ENCODE assay signal across 9 mouse cellular contexts in the genomic region with DNA sequence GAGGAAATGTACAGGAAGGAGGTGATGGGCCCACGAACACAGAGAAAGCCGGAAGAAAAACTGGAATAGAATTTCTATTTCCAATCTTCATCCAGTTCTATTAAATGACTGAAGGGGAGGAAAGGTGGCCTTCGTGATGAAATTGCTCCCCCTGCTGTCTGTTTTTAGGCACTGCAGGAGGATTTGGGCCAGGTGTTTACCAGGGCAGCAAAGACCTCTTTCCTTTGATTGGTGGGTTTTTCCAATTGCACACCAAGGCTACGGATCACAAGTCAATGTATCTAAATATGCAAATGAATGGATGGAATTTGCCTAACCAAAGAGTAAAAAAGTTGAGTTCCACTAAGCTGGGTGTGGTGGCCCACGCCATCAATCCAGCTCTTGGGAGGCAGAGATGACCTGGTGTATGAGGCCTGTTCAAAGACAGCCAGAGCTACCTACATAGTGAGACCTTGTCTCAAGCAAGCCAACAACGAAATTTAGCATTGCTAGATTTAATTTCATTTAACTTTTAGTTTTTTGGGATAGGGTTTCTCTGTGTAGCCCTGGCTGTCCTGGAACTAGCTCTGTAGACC. TPM values are rescaled to one million over a fixed set of nuclear protein-coding genes. Genes with fewer than 3 reads are reported as not detected.
DNase-seq lines count a peak whose midpoint lies in the region; ATAC-seq and TF ChIP-seq lines count a peak whose summit lies in the region.
"Had no signal": no experiment of that assay in that cellular context is flagged by ENCODE, and none has a peak within 500 bp of the region (broad histone marks: within the 10 kb centered on the region; RNA-seq: fewer than 3 reads in every experiment).

No protein-coding gene starts in this region.

- H3K4me1 ChIP-seq in liver, adult 2 months (ENCODE audit: control insufficient read depth, insufficient read depth, low read length), result no peaks in the 10 kb centered on the region
- no peaks in the 10 kb centered on the region for H3K4me1 ChIP-seq in liver, embryonic 12.5 days
- H3K4me1 ChIP-seq in bone marrow, adult 2 months (ENCODE audit: control insufficient read depth, insufficient read depth, low read length), result no peaks in the 10 kb centered on the region
- no peaks in the 10 kb centered on the region for H3K4me1 ChIP-seq in embryonic facial prominence, embryonic 11.5 days (ENCODE audit: control insufficient read depth, insufficient read depth, low read length)
- 0 out of 2 replicates have a peak, but pooled peaks cover 2% of the 10 kb centered on the region for H3K4me1 ChIP-seq in hindbrain, embryonic 13.5 days (replicated peaks)

- no peak overlapping the region for H3K27ac ChIP-seq in liver, adult 2 months (replicated peaks; ENCODE audit: insufficient read depth, low read depth, low read length)
- no peak overlapping the region for H3K27ac ChIP-seq in liver, embryonic 12.5 days
- H3K27ac ChIP-seq in bone marrow, adult 2 months (ENCODE audit: control insufficient read depth, insufficient read depth, low read depth, low read length, poor library complexity), result no peak overlapping the region
- H3K27ac ChIP-seq in embryonic facial prominence, embryonic 11.5 days (replicated peaks; ENCODE audit: low read depth, low read length), result no peak overlapping the region
- H3K27ac ChIP-seq in hindbrain, embryonic 13.5 days, result no peak overlapping the region
- H3K27ac ChIP-seq: neural tube, embryonic 13.5 days had no signal

- H3K4me2 ChIP-seq in liver, embryonic 12.5 days, result no peak overlapping the region
- H3K4me2 ChIP-seq in embryonic facial prominence, embryonic 11.5 days (ENCODE audit: low read depth, low read length), result no peak overlapping the region
- H3K4me2 ChIP-seq in hindbrain, embryonic 13.5 days, result no peak overlapping the region
- H3K4me2 ChIP-seq: neural tube, embryonic 13.5 days had no signal

- H3K9me3 ChIP-seq in liver, embryonic 12.5 days (replicated peaks), result no peaks in the 10 kb centered on the region
- no peaks in the 10 kb centered on the region for H3K9me3 ChIP-seq in embryonic facial prominence, embryonic 11.5 days (replicated peaks; ENCODE audit: control insufficient read depth, low read length)
- H3K9me3 ChIP-seq in hindbrain, embryonic 13.5 days, result no peaks in the 10 kb centered on the region
- H3K9me3 ChIP-seq: neural tube, embryonic 13.5 days had no signal

- ATAC-seq in liver, embryonic 12.5 days, result no peak
- no peak for ATAC-seq in embryonic facial prominence, embryonic 11.5 days (replicated peaks; ENCODE audit: insufficient number of reproducible peaks, low FRiP score, low TSS enrichment, low read depth)
- 0 out of 2 replicates have a peak, but pooled peaks have one; percentile 24 for ATAC-seq in hindbrain, embryonic 13.5 days (ENCODE audit: low FRiP score)

- H3K4me3 ChIP-seq in liver, adult 2 months (ENCODE audit: insufficient read depth, low read depth, low read length), result no peak overlapping the region
- no peak overlapping the region for H3K4me3 ChIP-seq in liver, embryonic 12.5 days
- H3K4me3 ChIP-seq in bone marrow, adult 2 months (replicated peaks; ENCODE audit: control insufficient read depth, low read depth, low read length), result no peak overlapping the region
- H3K4me3 ChIP-seq in embryonic facial prominence, embryonic 11.5 days (ENCODE audit: low read depth, low read length), result no peak overlapping the region
- H3K4me3 ChIP-seq in hindbrain, embryonic 13.5 days, result no peak overlapping the region
- H3K4me3 ChIP-seq: neural tube, embryonic 13.5 days had no signal

- peak; percentile 75 for TF ChIP-seq CTCF in liver, adult 2 months (IDR thresholded peaks at IDR 0.05; ENCODE audit: low read depth, low read length)
- TF ChIP-seq CTCF in bone marrow, adult 2 months (IDR thresholded peaks at IDR 0.05; ENCODE audit: control insufficient read depth, insufficient read depth, low read length), result peak; percentile 72

- no peak for TF ChIP-seq POLR2A in liver, adult 2 months (IDR thresholded peaks at IDR 0.05; ENCODE audit: extremely low read depth, insufficient read depth, low read length)
- no peak for TF ChIP-seq POLR2A in bone marrow, adult 2 months (IDR thresholded peaks at IDR 0.05; ENCODE audit: borderline replicate concordance, control insufficient read depth, low read depth, low read length)

- no peaks in the 10 kb centered on the region for H3K36me3 ChIP-seq in liver, adult 2 months (ENCODE audit: control insufficient read depth, insufficient read depth, low read length)
- no peaks in the 10 kb centered on the region for H3K36me3 ChIP-seq in liver, embryonic 12.5 days
- no peaks in the 10 kb centered on the region for H3K36me3 ChIP-seq in embryonic facial prominence, embryonic 11.5 days (replicated peaks; ENCODE audit: control insufficient read depth, insufficient read depth, low read depth, low read length)
- no peaks in the 10 kb centered on the region for H3K36me3 ChIP-seq in hindbrain, embryonic 13.5 days

- peaks cover 2% of the 10 kb centered on the region; the same call in 1 of the 2 replicates for H3K27me3 ChIP-seq in liver, adult 2 months (ENCODE audit: control insufficient read depth, insufficient read depth, low read length)
- peaks cover 50% of the 10 kb centered on the region for H3K27me3 ChIP-seq in liver, embryonic 12.5 days (replicated peaks)
- H3K27me3 ChIP-seq in embryonic facial prominence, embryonic 11.5 days (ENCODE audit: control insufficient read depth, insufficient read depth, low read length), result no peaks in the 10 kb centered on the region
- H3K27me3 ChIP-seq in hindbrain, embryonic 13.5 days, result peaks cover 9% of the 10 kb centered on the region; the same call in 1 of the 2 replicates

- H3K9ac ChIP-seq in liver, adult 2 months (ENCODE audit: low read depth, low read length), result no peak overlapping the region
- no peak overlapping the region for H3K9ac ChIP-seq in liver, embryonic 12.5 days
- no peak overlapping the region for H3K9ac ChIP-seq in embryonic facial prominence, embryonic 11.5 days (replicated peaks; ENCODE audit: low read length)
- no peak overlapping the region for H3K9ac ChIP-seq in hindbrain, embryonic 13.5 days
- H3K9ac ChIP-seq: neural tube, embryonic 13.5 days had no signal

- intact Hi-C loops in left cerebral cortex, postnatal 25 days (cut with DNase I), result loop anchor here (1.0 to 5.0 kb wide), 3 partner anchors 70 to 117 kb away; no protein-coding TSS in a partner anchor

- 19% methylated on average over 6 of the region's 6 CpGs for WGBS in liver, adult 2 months
- 16% methylated on average over 6 of the region's 6 CpGs for WGBS in liver, embryonic 12.5 days (ENCODE audit: insufficient replicate concordance)
- WGBS in bone marrow, adult 2 months, result 14% methylated on average over 6 of the region's 6 CpGs
- 28% methylated on average over 6 of the region's 6 CpGs for WGBS in embryonic facial prominence, embryonic 11.5 days
- WGBS in hindbrain, embryonic 13.5 days, result 25% methylated on average over 6 of the region's 6 CpGs

- H3K79me2 ChIP-seq in liver, adult 2 months (ENCODE audit: control insufficient read depth, insufficient read depth, low read length), result no peaks in the 10 kb centered on the region

- DNase-seq in liver, adult 2 months (ENCODE audit: extremely low read depth, low read depth, low spot score), result peak; percentile 32
- DNase-seq in embryonic facial prominence, embryonic 11.5 days (ENCODE audit: low spot score), result peak; percentile 78
- peak; percentile 60 to 69 for DNase-seq in left cerebral cortex, postnatal 25 days (ENCODE audit: low spot score in 2 of 2)
- DNase-seq in natural killer cell, adult 2 months (ENCODE audit: low spot score in 2 of 2), result peak; percentile 17 to 60
- DNase-seq in testis, postnatal 14 days (ENCODE audit: low spot score), result peak; percentile 52

RNA-seq across cellular contexts. Expression of a gene that starts 8.1 kb away (rescaled TPM):
- total RNA-seq in liver, adult 2 months (2014; rRNA removed), result not detected in 2 replicates
- polyA plus RNA-seq in liver, adult 2 months (2012; rRNA removed), result not detected in 2 replicates
- polyA plus RNA-seq in liver, embryonic 12.5 days (2016; fragmentation: Nextera tagmentation; extraction: Ambion mirVana), result not detected in 2 replicates
- not detected in 2 replicates for polyA plus RNA-seq in bone marrow, adult 2 months (2011; ENCODE audit: insufficient read depth, insufficient read length, low replicate concordance, missing spikeins)
- polyA plus RNA-seq in embryonic facial prominence, embryonic 11.5 days (2014; fragmentation: Nextera tagmentation; extraction: Ambion mirVana), result not detected in 2 replicates
- polyA plus RNA-seq in hindbrain, embryonic 13.5 days (2015; fragmentation: Nextera tagmentation; extraction: Ambion mirVana), result 0.63 and 0.95 TPM in 2 replicates
- not detected for total RNA-seq in left cerebral cortex, postnatal 25 days (2021)
- polyA plus RNA-seq: neural tube, embryonic 13.5 days had no signal

RNA-seq across cellular contexts. Expression of a gene that starts 46.4 kb away (rescaled TPM):
- total RNA-seq in liver, adult 2 months (2014; rRNA removed), result not detected in 2 replicates
- polyA plus RNA-seq in liver, adult 2 months (2012; rRNA removed), result not detected in 2 replicates
- polyA plus RNA-seq in liver, embryonic 12.5 days (2016; fragmentation: Nextera tagmentation; extraction: Ambion mirVana), result not detected in 2 replicates
- polyA plus RNA-seq in bone marrow, adult 2 months (2011; ENCODE audit: insufficient read depth, insufficient read length, low replicate concordance, missing spikeins), result not detected in 2 replicates
- 0.65 and 0.99 TPM in 2 replicates for polyA plus RNA-seq in embryonic facial prominence, embryonic 11.5 days (2014; fragmentation: Nextera tagmentation; extraction: Ambion mirVana)
- polyA plus RNA-seq in hindbrain, embryonic 13.5 days (2015; fragmentation: Nextera tagmentation; extraction: Ambion mirVana), result 4.2 and 4.8 TPM in 2 replicates
- total RNA-seq in left cerebral cortex, postnatal 25 days (2021), result 1 to 10 TPM; 4.7 to 5.8 TPM

RNA-seq across cellular contexts. Expression of a gene that starts 46.4 kb away (rescaled TPM):
- total RNA-seq in liver, adult 2 months (2014; rRNA removed), result not detected in 2 replicates
- polyA plus RNA-seq in liver, adult 2 months (2012; rRNA removed), result not detected in 2 replicates
- not detected in 2 replicates for polyA plus RNA-seq in liver, embryonic 12.5 days (2016; fragmentation: Nextera tagmentation; extraction: Ambion mirVana)
- polyA plus RNA-seq in bone marrow, adult 2 months (2011; ENCODE audit: insufficient read depth, insufficient read length, low replicate concordance, missing spikeins), result not detected in 2 replicates
- polyA plus RNA-seq in embryonic facial prominence, embryonic 11.5 days (2014; fragmentation: Nextera tagmentation; extraction: Ambion mirVana), result 1.1 and 3.4 TPM in 2 replicates
- polyA plus RNA-seq in hindbrain, embryonic 13.5 days (2015; fragmentation: Nextera tagmentation; extraction: Ambion mirVana), result 24.8 and 25.7 TPM in 2 replicates
- total RNA-seq in left cerebral cortex, postnatal 25 days (2021), result 1 to 10 TPM; 4.2 to 7.3 TPM
